Mouse (Mus musculus) urinary bladder, postnatal 4 days (tissue): ENCODE measurements around the gene Flt4.

Source experiments
- DNase-seq, 2 experiments: peaks; one replicate each; pipeline ENCODE4 v3.0.0; 2021 to 2022; ENCODE audit warnings: low spot score in 2 of 2

Gene Flt4

DNA sequence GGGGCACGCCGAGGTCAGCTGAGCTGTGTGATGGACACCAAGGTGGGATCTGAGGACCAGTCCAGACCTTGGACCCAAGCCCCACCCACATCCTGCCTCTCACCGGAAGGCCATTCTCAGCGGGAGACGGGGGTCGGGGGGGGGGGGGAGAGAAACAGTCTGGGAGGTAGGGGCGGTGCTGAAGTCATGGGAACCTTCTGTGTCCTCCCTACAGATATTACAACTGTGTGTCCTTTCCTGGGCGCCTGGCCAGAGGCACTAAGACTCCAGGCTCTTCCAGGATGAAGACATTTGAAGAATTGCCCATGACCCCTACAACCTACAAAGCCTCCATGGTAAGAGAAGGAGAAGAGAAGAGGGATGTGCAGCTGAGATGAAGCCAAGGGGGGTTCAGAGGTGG lies 36.6 kb downstream of the Flt4 start:
- no peak for DNase-seq

DNA sequence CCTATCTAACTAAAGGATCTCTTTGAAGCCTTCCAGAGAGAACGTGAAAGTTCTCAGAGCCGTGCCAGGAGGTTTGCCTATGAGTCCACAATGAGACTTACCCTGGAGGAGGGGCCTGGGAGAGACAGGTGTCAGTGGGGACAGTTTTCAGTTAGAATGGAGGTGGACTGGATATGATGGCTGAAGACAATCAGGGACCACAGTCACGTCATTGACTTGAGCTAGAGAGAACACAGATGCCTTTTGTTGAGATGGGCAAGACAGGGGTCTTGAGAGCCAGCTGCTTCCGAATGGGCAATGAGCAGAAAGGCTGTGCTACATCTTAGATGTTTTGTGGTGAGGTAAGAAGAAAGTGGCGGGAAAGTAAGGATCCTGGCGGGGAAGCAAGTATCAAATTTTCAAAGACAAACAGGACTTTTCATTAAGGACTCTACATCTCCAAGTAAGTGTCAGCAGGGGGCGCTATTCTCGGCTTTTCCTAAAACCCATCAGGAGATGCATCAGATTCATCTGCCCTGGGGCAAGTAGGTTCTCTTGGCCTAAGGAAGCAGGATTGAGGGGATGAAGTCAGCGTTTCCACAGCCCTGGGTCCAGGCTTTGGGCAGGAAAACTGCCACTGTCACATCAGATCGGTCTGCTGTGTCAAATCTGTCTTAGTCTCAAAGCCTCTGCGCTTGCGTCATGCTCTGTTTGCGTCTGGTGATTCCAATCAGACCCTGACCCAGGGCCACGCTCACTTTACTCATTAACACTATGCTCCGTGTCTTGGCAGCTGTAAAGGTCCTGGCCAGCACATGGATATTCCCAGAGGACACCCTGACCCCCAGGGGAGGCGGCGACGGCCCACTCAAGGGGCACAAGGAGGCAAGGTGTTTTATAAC lies 41.3 kb downstream of the Flt4 start:
- no peak for DNase-seq

DNA sequence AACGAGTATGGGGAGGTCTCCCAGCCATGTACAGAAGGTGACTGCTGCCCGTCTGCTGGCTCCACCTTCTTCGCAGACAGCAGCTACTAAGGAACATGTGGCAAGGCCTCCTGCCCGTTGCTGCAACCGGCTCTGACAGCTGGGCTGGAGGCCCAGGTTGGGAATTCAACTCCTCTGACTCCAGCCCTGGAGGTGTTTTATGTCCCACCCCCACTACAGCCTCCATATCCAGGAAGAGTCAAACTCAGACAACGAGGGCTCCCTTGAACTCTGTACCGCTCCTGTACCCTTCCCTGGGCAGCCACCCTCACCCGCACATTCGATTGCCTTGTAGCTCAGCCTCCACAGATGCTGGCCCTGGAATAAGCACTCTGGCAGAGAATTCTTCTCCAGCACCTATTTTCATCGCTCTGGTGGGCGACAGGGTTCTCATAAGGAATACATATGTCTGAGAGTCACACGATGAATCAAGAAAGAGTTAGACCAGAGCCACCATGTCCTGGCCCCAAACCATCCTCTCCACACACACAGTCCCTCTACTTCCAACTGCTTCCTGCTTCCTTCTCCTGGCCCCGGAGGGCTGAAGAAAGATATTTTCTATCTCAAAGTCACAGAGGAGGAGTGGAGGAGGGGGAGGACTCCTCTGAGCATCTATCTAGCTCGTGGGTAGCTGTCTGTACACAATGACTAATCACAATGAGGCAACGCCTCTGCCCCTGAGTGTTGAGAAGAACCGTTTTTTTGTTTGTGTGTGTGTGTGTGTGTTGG lies 42.1 kb downstream of the Flt4 start:
- DNase-seq, result no peak

DNA sequence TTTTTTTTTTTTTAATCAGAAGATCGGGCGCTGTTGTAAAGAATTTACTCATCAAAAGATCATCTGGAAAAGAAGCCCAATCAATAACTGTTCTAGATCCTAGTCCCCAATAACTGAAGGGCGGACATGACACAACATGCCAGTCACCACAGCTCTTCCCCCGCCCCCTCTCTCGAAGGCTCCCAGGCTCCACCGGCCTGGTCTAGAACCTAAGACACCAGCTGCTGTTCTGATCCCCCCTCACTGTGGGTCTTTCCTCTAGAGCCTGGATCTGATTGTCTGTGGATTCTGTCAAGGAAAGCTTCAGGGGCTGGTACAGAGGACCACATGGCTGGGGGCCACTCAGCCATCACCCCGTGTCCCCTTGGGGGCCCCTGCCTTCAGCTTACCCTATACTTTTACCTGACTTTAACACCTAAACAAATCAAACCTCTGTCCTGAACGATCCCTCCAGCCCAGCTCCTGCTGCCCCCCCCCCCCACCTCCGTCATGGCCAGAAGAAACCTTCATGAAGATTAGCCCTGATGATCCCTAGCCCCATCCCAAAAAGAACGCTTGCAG lies 42.8 kb downstream of the Flt4 start:
- DNase-seq, result no peak

DNA sequence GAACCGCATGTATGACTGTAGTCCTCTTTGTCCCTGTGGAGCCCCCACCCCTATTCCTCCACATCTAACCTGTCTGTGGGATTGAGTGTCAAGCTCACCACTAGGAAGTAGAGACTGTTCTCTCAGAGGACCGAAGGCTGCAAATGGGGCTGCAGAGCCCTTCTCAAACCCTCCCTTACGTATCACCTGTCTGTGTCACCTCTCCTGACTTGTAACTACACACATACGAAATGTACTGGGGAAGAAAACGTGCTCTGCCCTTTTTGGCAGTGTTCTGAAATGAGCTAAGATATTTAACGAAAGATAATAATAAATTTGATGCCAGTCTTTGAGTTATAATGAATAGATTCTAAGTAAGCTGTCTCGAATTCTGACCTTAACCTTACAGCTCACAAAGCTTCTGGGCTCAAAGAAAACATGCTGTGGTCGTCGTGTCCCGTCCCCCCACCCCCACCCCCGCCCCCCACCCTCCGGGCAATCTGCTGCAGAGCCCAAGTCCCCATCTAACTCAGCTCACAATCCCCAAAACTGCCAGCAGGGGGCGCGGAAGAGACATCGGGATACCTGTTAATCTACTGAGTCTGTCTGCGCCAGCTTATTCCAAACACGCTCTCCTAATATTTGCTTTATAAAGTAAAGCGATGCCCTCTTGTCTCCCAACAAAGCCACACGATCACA lies 43.5 kb downstream of the Flt4 start:
- peak; percentile 55 to 88 for DNase-seq

DNA sequence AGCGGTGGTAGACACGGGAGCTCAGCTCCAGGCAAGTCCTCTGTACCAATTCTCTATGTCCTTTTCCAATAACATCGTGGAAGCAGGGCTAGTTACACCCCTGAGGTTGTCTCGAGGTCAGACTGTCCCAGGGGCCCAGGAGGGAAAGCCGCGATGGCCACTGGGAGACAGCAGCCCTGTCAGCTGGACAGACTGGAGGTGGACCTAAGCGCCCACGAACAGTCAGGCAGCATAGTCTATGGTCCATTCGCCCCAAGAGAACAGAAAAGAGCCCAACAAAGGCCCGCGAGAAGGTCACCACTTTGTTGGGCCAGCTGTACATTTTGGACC lies 44.0 kb downstream of the Flt4 start:
- DNase-seq, result no peak

DNA sequence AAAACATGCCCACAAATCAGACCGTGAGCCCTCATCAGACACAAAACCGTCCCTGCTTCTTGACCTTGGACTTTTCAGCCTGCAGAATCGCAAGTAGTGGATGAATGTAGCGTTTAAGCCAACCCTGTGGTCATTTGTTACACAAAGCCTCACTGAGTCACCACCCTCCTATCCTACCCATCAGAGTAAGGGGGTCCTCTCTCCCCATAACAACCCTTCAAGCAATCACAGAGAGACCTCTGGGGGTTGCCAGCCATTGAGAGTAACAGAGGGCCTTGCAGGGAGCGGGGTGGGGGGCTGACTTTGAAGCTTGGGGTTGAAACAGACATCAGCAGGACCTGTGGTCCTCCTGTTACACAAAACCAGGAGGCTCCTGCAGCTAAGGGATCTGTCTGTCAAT lies 45.6 kb downstream of the Flt4 start:
- DNase-seq, result no peak

DNA sequence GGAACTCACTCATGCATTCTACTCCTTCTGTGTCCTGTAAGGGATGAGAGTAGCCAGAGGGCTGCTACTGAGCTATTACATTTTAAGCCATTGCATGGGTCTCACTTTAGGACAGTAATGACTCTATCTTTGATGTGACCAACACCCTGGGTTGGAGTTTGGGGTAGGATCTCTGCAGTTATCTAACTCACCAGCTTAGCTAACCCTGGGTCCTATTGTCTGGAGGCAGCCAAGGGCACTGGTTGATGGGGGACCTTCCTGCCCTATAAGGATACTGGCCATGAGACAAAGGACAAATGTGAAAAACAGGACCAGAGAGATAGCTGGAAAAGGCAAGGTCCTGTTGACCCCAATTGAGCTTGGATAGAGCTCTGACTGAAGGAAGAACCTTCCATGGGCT lies 46.4 kb downstream of the Flt4 start:
- DNase-seq, result no peak

DNA sequence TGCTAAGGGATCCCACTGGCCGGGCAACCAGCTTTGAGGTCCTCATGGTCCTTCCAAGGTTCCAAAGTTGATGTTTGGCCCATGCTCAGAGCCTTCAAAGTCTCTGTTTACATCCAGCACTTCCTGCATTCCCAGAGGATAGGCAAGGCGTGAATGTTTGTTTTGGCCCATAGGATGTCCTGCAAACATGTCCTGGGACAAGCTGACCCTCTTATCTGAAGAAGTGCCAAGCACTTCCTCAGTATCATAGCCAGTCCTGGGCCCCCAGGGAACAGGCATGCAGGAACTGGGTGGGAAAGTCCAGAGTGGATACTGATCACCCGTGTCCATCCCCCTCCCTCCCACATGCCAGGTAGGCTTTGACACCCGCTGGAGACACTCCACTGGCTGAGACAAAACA lies 49.0 kb downstream of the Flt4 start:
- no peak for DNase-seq

DNA sequence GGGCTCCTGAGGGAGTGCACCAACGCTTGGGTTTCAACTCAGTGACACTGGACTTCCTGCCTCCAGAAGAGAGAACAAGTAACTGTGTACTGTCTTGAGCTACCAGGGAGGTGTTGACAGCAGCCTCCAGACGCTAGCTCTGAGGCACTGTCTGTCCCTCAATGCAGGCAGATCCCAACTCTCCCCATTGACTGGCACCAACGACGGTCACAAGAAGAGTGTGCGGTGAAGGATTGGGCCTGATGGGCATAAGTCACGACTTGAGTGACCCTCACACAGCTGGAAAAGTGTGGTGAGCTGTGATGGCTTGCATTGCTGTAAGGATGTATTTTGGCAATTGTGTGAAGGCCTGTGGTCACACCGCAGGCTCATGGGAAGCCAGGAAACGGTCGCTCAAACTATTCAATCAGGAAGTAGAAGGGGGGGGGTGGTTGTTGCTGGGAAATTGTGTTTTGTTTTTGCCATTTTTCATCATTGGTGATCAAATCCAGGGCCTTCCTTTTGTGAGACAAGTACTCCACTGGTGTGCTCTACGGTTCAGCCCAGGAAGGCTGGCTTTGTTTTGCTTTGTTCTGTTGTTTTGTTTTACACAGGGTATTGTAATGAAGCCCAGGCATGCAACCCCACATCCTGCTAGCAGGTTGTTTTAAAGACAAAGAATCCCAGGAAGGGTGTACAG lies 49.9 kb downstream of the Flt4 start:
- DNase-seq, result no peak

DNA sequence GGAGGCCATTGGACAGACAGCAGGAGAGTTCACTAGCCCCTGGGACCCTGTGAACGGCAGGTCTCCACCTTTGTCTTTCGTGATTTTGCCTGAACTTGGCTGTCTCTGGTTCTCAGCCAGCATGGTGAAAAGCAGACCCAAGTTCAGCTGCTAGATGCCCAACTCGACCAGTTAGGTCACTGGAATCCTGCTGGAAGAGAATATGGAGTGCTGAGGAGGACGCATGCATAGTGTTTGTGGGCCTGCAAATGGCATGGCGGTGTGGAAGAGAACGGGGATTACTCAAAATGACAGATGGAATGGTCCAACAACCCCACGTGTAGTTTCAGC lies 50.4 kb downstream of the Flt4 start:
- DNase-seq, result no peak

DNA sequence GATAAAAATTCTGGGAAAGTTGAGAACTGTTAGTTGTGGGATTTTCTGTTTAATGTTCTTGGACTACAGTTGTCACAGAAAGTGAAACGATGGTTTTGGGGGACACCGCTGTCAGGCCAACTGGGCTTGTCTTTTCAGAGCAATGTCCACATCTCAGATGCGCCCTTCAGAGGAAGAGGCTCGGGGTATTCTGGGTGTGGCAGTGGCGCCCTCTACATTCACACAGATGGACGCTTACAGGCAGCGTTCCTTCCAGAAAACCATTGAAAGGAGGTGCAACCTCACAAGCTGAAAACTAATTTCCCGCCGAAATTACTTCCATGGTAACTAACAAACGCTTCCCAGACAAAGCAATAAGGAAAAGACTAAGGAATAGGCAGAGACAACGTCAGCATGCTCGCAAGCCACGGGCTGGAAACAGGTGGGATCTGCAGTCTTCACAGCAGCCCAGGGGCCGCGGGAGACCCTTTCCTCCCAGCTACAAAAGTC lies 53.3 kb downstream of the Flt4 start:
- no peak for DNase-seq

DNA sequence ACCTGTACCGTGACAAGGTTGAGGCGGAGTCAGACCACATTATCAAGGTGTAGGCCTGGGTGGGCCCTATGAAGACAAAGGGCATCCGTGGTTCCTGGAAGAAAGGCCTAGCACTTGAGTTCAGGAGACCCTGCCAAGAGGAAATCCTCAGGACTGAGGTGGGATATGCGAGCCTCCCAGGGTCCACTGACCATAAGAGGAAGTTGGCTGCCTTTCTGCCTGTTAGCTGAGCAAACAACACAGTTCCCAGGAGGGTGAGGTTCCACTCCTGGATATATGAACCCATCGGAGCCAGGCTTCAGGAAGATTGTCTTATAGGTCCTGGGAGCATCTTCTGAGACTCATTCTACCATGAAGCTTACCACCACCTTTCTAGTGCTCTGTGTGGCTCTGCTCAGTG lies 54.2 kb downstream of the Flt4 start, which contains the start of gene Scgb3a1:
Gene Scgb3a1 (plus strand): TSS at position 301 of the 400 bp plus-strand sequence.
- DNase-seq, result no peak

DNA sequence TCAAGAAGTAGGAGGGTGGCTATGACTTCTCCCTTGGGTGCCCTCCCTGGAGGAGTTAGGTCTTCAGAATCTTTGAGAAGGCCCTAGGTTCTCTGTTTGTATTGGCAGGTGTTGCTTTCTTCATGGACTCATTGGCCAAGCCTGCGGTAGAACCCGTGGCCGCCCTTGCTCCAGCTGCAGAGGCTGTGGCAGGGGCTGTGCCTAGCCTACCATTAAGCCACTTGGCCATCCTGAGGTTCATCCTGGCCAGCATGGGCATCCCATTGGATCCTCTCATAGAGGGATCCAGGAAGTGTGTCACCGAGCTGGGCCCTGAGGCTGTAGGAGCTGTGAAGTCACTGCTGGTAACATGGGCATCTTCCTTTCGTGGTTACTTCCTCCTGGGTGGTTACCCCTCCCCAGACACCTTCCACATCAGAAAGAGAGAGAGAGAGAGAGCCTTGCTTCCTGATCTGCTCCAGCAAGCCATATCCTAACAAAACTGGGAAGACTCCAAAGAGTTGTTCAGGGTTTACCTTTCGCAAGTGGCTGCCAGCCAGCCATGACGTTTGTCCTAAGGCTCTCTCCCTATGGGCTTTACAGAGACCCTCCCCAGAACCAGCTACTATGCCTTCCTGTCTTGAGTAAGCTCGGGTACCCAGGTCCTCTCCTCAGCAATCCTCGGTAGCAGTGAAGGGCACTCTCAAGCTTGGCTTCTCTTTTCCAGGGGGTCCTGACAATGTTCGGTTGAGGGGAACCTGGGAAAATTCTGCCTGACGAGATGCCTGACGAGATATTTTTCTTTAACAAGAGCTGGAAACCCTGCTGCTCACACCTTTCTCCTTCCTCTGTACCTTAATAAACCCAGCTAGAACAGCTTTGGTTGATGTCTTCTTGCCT lies 55.4 kb downstream of the Flt4 start:
- DNase-seq, result no peak

DNA sequence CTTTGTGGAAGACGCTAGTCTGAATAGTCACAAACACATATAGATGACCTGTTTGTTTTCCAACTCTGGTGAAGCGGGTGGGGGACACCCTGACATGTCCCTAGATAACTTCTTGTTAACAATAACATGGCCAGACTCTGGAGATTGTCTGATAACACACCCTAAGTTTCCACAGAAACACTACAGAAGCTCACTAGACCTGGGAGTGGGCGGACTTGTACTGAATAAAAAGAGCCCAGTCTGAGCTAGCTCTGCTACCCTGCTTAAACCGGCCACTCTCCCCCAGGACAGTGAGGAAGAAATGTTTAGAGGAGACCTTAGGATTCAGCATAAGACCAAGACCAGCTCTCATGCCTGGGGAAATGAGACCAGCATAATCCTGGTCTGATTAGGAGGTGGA lies 56.4 kb downstream of the Flt4 start:
- DNase-seq, result no peak

DNA sequence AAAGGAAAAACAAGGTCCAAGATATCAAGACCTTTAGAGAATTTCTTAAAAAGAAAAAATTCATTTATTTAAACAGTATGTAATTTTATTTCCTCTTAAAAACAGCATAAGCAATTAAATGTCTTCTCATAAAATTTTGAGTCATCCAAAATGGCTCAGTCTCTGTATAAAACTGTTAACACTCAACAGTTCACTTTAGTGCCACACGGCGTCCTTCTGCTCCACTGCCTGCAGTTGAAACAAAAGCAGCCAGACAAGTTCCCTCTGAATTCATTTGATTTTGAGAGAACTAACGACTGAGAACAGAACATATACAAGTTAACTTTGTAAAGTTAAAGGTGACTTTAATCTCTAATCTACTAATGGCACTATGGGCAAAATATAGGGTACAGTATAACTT lies 64.4 kb downstream of the Flt4 start:
- DNase-seq, result no peak

DNA sequence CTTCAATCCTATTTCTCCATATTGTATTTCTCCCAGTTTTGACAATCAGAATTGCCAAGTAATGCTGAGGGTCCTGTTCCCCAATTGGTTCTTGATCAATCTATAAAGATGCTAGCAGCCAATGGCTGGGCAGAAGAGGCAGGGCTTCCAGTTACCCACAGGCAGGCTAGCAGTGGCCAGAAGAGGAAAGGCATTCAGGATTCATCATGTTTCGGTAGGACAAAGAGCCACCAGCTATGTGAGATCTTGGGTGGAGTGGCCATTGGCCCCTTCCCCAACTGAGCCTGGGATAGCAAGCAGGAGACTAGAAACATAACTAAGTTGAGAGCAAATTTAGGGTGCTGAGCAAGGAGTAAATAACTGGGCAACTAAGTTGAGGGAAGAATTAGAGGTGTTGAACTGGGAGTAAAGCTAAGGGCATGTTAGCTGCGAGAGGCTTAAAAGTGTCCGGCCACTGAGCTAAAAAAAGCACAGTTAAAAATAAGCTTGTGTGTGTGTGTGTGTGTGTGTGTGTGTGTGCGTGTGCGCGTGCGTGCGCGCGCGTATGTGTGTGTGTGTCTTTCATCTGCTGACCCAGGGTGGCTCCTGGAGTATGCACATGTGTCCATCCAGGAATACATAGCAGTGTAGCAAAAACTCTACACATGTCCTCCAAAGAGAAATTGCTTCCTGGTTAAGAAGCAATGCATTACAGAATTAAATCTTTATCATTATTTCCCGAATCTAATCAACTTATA lies 75.3 kb downstream of the Flt4 start:
- no peak for DNase-seq

DNA sequence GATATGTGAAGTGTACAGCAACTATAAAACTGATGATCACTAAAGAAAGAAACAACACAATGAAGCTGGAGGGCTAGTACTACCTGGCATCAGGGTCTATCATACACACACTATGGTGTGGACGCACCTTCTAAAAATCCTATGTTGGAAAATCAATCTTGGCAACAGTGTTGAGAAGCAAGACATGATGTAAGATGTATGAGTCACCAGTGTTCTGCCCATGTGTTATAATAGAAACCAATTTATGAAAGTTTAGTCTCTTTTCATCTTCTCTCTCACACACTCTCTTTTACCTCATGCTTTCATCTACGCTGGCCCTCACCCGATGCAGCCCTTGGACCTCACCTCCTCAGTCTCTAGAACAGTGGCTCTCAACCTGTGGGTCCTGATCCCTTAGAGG lies 86.0 kb downstream of the Flt4 start:
- DNase-seq, result no peak

DNA sequence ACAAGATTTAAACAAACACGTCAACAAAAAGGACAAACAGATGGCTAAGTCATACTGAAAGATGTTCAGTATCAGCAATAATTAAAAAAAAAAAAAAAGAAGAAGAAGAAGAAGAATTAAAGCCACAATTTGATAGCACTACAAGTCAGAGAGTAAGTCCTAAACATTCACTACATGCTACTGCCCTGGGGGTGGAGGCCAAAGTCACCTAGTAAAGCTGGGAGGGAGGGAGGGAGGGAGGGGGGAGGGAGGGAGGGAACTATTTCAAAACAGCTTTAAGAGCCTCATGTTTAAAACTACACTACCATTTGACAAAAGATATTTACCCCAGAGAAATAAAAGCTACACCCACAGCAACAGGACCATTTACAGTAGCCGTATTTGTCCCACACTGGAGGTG lies 86.6 kb downstream of the Flt4 start:
- DNase-seq, result no peak

DNA sequence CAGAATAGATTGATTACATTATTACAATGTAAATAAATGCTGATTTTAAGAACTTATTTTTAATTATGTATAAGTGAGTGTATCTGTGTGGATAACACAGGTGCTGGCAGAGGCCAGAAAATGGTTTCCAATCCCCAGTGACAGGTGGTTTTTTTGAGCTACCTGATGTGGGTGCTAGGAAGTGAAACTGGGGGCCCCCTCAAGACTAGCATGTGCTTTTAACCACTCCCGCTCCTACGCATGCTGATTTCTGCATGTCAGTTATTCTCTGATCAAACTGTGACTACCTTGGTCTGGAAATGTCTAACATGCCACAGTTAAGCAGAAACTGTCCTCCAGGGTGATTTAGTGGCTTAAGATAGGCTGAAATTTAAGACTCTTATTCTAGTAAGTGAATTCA lies 87.4 kb downstream of the Flt4 start:
- DNase-seq, result no peak
